Mouse (Mus musculus) liver, embryonic 12.5 days (tissue): ENCODE results near the gene Clcn7. TPM values are rescaled to one million over a fixed set of nuclear protein-coding genes. Genes with fewer than 3 reads are reported as not detected.
"Not testable (repeated sequence)": the region's sequence is repeated elsewhere in the genome, so short reads cannot be mapped to it uniquely, and the experiment has no call there.

Experiments
- ATAC-seq: fragments of 200-750 bp; cut with Nextera tagmentation; 2 replicates; pipeline ENCODE4 v1.8.0; 2017; ENCODE audit warnings: moderate number of reproducible peaks, mild to moderate bottlenecking, moderate library complexity
- H3K27ac ChIP-seq: fragments of 300-500 bp; sonication (generic); 2 replicates; pipeline ENCODE4 v1.5.1; 2016; ENCODE audit warnings: mild to moderate bottlenecking
- H3K27me3 ChIP-seq: fragments of 300-500 bp; sonication (generic); replicated peaks from 2 replicates; pipeline ENCODE4 v1.6.1; 2016; ENCODE audit warnings: mild to moderate bottlenecking, moderate library complexity
- H3K36me3 ChIP-seq: fragments of 300-500 bp; sonication (generic); 2 replicates; pipeline ENCODE4 v1.6.1; 2016; ENCODE audit warnings: mild to moderate bottlenecking, moderate library complexity
- H3K4me1 ChIP-seq: fragments of 300-500 bp; sonication (generic); 2 replicates; pipeline ENCODE4 v1.6.1; 2016
- H3K4me2 ChIP-seq: fragments of 300-500 bp; sonication (generic); 2 replicates; pipeline ENCODE4 v1.6.1; 2016; ENCODE audit warnings: mild to moderate bottlenecking, moderate library complexity
- H3K4me3 ChIP-seq: fragments of 300-500 bp; sonication (generic); 2 replicates; pipeline ENCODE4 v1.5.1; 2016; ENCODE audit warnings: mild to moderate bottlenecking, moderate library complexity
- H3K9ac ChIP-seq: fragments of 300-500 bp; sonication (generic); 2 replicates; pipeline ENCODE4 v1.6.1; 2016; ENCODE audit warnings: mild to moderate bottlenecking, moderate library complexity
- H3K9me3 ChIP-seq: fragments of 300-500 bp; sonication (generic); replicated peaks from 2 replicates; pipeline ENCODE4 v1.6.1; 2016; ENCODE audit warnings: mild to moderate bottlenecking, moderate library complexity
- WGBS: fragments of 180-500 bp; shearing (Covaris S2); methylation state at CpG from one replicate; pipeline ENCODE4 v1.1.7; 2016; ENCODE audit not compliant: insufficient replicate concordance; 5-methylcytosine and 5-hydroxymethylcytosine counted together
- polyA plus RNA-seq: library from polyadenylated mRNA; unstranded; fragments of >200 nt; fragmentation: Nextera tagmentation; extraction: Ambion mirVana; gene quantifications from 2 replicates; pipeline ENCODE4 v1.2.1, GENCODE M21; 2016

The Clcn7 gene
- polyA plus RNA-seq, 1 experiment from 2014 or later, result 13.7 TPM

DNA sequence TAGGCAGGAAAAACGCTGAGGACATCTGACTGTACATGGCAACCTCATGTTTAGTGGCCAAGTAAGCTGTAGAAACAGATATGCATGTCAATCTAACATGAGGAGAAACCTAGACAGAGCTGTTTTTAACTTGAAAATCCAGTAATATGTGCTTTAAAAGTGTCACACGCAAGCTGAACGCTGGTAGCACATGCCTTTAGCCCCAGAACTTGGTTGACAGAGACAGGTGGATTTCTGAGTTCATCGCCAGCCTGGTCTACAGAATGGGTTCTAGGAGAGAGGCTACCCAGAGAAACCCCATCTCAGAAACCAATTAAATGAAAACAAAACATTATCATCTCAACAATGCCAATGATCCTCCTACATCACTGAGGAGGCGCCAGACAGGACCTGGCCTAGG is 22.0 kb upstream of the Clcn7 start:
- Histone ChIP-seq H3K27me3 (no peaks in the 10 kb centered on the region), H3K9ac (no peak overlapping the region), H3K4me1 (peaks cover 32% of the 10 kb centered on the region), H3K9me3 (no peaks in the 10 kb centered on the region), H3K27ac (no peak overlapping the region), H3K4me3 (no peak overlapping the region), H3K4me2 (no peak overlapping the region), H3K36me3 (peaks cover 76% of the 10 kb centered on the region)
- ATAC-seq, result no peak
- 79% methylated on average over 5 of the region's 5 CpGs for WGBS

DNA sequence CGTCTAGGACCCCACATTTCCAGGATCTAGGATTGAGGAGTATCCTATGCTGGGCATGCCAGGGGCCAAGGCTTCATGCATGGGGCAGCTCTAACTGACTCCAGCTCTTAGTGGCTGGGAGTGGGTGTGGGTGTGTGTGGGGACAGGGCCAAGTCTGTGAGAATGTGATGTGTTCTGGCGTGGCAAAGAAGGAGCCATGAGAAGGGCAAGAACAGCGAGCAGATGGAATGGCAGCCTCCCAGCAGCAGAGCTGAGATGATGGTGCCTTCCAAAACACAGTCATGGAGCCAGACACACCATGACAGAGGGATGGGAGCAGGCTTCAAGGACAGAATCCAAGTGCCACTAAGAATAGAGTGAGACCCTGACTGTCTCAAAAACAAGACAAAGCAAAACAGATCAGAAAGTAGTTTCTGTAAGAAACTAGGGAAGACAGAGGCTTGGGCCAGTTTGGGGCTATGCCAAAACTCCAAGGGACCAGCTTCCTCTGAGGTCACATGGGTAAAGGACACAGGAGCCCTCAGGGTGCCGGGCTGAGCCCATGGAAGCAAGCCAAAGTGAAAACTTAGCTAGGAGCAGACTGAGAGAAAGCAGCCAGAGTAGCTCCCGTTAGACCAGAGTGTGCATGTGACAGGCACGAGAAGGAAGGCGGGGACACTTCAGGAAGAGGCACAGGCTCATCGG is 21.3 kb upstream of the Clcn7 start:
- H3K36me3 ChIP-seq, result peaks cover 69% of the 10 kb centered on the region
- WGBS, result 73% methylated on average over 8 of the region's 8 CpGs
- no peaks in the 10 kb centered on the region for H3K9me3 ChIP-seq
- H3K9ac ChIP-seq, result no peak overlapping the region
- ATAC-seq, result no peak
- H3K27ac ChIP-seq, result no peak overlapping the region
- no peak overlapping the region for H3K4me3 ChIP-seq
- no peaks in the 10 kb centered on the region for H3K27me3 ChIP-seq
- H3K4me1 ChIP-seq, result peaks cover 35% of the 10 kb centered on the region
- H3K4me2 ChIP-seq, result no peak overlapping the region

DNA sequence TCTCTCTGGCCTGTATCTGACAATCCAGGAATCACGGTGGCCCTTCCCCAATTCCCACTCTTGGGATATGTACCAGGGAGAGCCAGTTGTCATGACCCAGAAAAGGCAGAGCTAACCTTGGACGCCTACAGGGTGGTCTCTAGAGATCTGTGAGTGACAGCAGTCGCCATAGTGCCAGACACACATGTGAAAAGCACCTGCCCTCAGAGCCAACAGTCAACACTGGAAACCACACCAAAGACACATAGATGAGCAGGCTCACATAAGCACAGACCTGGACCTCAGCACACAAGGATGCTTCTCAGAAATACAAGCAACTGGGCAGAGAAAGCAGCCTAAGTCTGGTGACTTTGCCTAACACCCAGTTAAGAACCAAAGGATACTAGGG is 20.8 kb upstream of the Clcn7 start:
- ATAC-seq, result no peak
- no peaks in the 10 kb centered on the region for H3K9me3 ChIP-seq
- H3K27me3 ChIP-seq, result no peaks in the 10 kb centered on the region
- no peak overlapping the region for H3K4me3 ChIP-seq
- H3K4me1 ChIP-seq, result peaks cover 35% of the 10 kb centered on the region
- 58% methylated on average over 3 of the region's 3 CpGs for WGBS
- peaks cover 64% of the 10 kb centered on the region for H3K36me3 ChIP-seq
- no peak overlapping the region for H3K27ac ChIP-seq
- H3K9ac ChIP-seq, result no peak overlapping the region
- no peak overlapping the region for H3K4me2 ChIP-seq

DNA sequence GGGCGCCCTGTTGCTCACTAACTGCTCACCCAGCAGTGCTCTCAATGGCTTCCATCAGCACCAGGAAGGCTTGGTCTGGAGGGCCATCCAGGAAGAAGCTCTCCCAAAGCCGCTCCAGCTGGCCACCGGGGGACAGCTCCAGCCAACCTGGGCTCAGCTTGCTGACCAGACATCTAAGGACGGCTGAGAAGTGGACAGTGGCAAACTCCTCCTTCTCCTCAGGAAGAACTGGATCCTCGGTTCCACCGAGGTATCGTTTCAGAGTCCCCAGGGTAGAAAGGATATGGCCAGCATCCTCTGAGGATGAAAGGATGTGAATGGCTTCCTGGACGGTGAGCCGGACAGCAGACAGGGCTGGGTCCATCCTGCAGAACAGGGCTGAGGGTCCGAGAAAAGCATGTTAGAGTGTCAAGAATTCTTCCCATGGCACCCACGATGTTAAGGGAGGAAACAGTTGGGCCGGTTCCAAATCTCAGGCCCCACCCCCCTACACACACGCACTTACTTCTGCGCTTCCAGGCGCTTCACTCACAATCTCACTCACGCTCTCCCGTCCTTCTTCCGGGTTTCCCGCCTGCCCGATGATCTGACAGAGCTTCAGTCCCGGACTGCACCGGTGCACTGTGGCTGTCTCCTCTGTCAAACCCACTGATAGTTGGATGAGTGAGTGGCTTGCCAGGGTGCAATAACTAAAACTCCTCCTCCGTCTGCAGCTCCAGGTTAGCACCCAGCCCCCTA is 18.1 kb upstream of the Clcn7 start:
- peak; percentile 68 for ATAC-seq
- peaks cover 8% of the 10 kb centered on the region; the same call in 1 of the 2 replicates for H3K27me3 ChIP-seq
- H3K9me3 ChIP-seq, result no peaks in the 10 kb centered on the region
- H3K4me3 ChIP-seq, result peak overlapping the region; percentile 69
- peak overlapping the region; percentile 85 for H3K27ac ChIP-seq
- peak overlapping the region; percentile 93 for H3K4me2 ChIP-seq
- peak overlapping the region; percentile 76 for H3K9ac ChIP-seq
- peaks cover 44% of the 10 kb centered on the region for H3K4me1 ChIP-seq
- 10% methylated on average over 23 of the region's 23 CpGs for WGBS
- peaks cover 37% of the 10 kb centered on the region for H3K36me3 ChIP-seq

DNA sequence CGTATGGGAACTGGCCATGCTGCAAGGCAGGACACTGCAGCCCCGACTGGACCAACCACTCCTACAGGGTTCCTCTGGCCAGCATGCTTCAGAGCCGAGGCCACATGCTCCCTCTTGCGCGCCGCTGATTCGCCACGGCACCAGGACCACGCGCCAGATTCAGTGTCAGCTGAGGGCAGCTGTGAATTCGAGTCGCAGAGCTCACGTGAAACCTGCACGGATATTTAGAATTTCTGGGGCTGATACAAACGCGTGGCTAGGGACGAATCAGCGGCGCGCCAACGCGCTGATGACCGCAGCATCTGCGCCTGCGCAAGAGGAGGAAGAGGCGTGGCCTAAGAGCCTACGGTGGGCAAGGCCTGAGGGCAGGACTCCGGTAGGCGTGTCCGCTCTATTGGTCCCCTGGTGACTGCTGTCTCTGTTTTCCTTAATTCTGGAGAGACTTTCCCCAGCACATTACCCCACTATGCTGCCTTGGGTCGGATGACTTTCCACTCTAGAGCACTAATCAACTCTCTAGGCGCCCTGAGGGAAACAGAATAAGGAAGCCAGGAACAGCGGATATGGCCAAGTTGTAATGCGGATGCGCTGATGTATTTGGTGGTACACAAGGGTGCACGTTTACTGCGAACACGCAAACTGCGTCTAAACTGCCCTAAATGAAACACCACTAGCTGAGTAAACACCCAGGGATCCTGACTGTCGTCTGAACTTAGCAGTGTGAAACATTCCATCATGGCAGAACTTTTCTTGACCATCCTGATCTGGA is 17.3 kb upstream of the Clcn7 start, which contains the start of gene Telo2:
TSS of gene Telo2 (minus strand) at position 304 of the 769 bp plus-strand sequence.
- Histone ChIP-seq H3K9ac (peak within 1 kb of the TSS; percentile 76), H3K36me3 (peaks cover 29% of the 10 kb centered on the region), H3K4me2 (peak within 1 kb of the TSS; percentile 93), H3K27ac (peak within 1 kb of the TSS; percentile 85), H3K9me3 (no peaks in the 10 kb centered on the region), H3K27me3 (peaks cover 14% of the 10 kb centered on the region), H3K4me1 (peaks cover 41% of the 10 kb centered on the region), H3K4me3 (peak within 1 kb of the TSS; percentile 69)
- WGBS, result 6% methylated on average over 40 of the region's 40 CpGs
- ATAC-seq, result peak; percentile 88

DNA sequence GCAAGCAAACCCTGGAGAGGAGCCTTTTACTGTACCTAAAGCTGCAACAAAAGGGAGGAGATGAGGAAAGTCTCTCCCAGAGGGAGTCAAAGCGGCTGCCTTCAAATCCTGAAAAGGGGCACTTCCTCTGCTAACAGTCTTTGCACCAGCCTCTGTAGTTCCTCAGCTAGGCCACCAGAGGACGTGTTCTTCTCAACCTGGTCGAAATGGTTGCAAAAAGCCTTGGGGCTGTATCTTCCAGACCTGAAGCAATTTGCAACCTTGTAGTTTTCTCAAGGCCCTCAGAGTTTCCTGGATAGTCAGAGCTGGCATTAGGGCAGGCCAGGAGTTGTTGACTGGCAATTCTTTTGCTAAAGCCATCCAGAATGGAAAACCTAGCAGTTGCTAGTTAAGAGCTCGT is 15.9 kb upstream of the Clcn7 start:
- WGBS, result 38% methylated on average over 4 of the region's 4 CpGs
- 0 out of 2 replicates have a peak overlapping the region, but pooled peaks have one; percentile 11 for H3K27ac ChIP-seq
- H3K4me2 ChIP-seq, result no peak overlapping the region

DNA sequence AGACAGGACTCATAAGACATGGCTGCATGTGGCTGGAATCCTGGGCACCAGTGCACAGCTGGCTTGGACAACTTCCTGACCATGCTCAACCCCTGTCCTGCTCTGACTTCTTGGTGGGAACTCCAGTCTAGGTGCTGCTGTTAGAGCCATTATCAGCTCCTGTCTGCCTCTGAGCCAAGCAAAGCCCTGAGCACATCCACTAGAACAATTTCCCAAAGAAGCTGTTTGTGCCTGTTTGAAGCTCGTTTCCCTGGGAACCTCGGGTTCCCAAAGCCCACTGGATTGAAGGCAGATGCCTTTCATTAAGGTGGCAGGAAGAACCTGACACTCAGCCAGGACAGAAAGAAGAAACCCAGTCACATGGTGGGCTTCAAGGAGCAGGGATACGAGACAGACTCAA is 12.8 kb upstream of the Clcn7 start, which contains the start of gene Ptx4:
TSS of gene Ptx4 (plus strand) at position 355 of the 400 bp plus-strand sequence.
- no peaks in the 10 kb centered on the region for H3K36me3 ChIP-seq
- H3K27ac ChIP-seq, result no peak within 1 kb of the TSS
- H3K4me1 ChIP-seq, result peaks cover 30% of the 10 kb centered on the region
- no peaks in the 10 kb centered on the region for H3K9me3 ChIP-seq
- WGBS, result 28% methylated on average over 3 of the region's 3 CpGs
- H3K4me2 ChIP-seq, result no peak within 1 kb of the TSS
- ATAC-seq, result no peak
- H3K4me3 ChIP-seq, result no peak within 1 kb of the TSS
- H3K9ac ChIP-seq, result 0 out of 2 replicates have a peak within 1 kb of the TSS, but pooled peaks have one; percentile 20
- H3K27me3 ChIP-seq, result peaks cover 35% of the 10 kb centered on the region

More for the DNA sequence above, 15.9 kb upstream of the Clcn7 start:
- peaks cover 15% of the 10 kb centered on the region for H3K36me3 ChIP-seq
- H3K4me1 ChIP-seq, result peaks cover 41% of the 10 kb centered on the region
- H3K9me3 ChIP-seq, result no peaks in the 10 kb centered on the region
- H3K27me3 ChIP-seq, result peaks cover 27% of the 10 kb centered on the region
- ATAC-seq, result no peak
- H3K4me3 ChIP-seq, result no peak overlapping the region
- no peak overlapping the region for H3K9ac ChIP-seq

- Histone ChIP-seq H3K27me3 (peaks cover 31% of the 10 kb centered on the region), H3K36me3 (no peaks in the 10 kb centered on the region), H3K9ac (no peak overlapping the region), H3K9me3 (no peaks in the 10 kb centered on the region), H3K4me3 (no peak overlapping the region), H3K4me2 (no peak overlapping the region), H3K27ac (no peak overlapping the region), H3K4me1 (peaks cover 52% of the 10 kb centered on the region)
- WGBS, result 23% methylated on average over 7 of the region's 7 CpGs
- no peak for ATAC-seq
Measured at GRCm38 (mm10) chr17:25123979-25124378, 9.2 kb upstream of the Clcn7 start.

DNA sequence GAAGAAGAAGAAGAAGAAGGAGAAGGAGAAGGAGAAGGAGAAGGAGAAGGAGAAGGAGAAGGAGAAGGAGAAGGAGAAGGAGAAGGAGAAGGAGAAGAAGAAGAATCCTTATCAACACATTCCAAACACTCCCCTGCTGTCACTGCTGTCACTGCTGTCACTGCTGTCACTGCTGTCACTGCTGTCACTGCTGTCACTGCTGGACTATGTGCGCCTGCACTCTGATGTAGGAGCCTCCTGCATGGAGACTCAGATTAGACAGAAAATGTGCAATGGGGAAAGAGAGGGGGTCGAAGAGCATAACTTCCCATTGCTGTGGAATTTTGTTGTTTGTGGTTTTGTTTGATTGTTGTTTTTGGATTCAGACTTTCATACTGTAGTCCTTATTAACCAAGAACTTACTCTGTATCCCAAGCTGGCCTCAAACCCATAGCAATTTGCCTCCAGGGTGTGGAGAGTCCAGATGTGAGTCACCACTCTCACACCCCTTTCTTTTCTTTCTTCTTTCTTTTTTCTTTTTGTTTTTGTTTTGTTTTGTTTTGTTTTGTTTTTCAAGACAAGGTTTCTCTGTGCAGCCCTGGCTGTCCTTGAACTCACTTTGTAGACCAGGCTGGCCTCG is 7.6 kb upstream of the Clcn7 start:
- not testable (repeated sequence) for H3K9me3 ChIP-seq, H3K4me3 ChIP-seq, H3K36me3 ChIP-seq, H3K9ac ChIP-seq
- ATAC-seq, result peak; percentile 57
- Histone ChIP-seq H3K27me3 (peaks cover 24% of the 10 kb centered on the region), H3K4me2 (peak overlapping the region; percentile 7; the same call in 1 of the 2 replicates), H3K4me1 (peaks cover 43% of the 10 kb centered on the region), H3K27ac (peak overlapping the region; percentile 92)
- WGBS, result 40% methylated on average over 3 of the region's 3 CpGs

DNA sequence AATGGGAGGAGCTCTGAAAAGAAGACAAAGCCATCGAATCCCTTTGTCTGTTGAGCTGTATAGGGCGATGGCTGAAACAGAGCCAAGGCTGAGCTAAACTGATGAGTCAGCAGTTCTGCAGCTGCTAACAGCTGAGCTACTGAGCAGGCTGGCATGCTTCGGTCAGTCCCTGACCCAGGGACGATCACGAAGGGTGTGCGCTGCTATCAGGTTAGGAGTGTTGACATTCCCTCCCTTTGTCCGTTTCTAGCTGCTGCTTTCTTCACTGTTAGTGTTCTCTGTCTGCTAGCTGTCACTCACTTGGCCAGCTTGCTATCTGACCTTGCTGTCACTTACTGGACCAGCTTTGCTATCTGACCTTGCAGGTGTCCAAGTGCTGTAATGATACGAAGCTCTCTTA is 6.1 kb upstream of the Clcn7 start:
- H3K9ac ChIP-seq, result peak overlapping the region; percentile 53
- H3K4me1 ChIP-seq, result peaks cover 43% of the 10 kb centered on the region
- WGBS, result 19% methylated on average over 8 of the region's 8 CpGs

DNA sequence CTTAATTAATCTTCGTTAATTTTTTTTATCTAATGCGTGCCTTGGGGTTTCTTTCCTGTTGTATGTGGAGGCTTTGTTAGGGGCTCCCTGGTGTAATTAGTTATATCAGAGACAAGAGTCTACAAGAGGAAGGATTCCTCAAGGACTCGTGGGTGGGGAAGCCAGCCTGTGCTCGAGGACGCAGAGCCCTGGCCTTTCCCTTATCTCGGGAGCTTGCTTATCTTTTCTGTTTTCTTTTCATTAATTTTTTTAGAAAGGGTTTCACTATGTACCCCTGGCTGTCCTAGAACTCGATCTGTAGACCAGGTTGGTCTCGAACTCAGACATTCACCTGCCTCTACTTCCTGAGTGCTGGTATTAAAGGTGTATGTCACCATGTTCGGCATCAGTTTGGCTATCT is 5.5 kb upstream of the Clcn7 start:
- Histone ChIP-seq H3K36me3 (no peaks in the 10 kb centered on the region), H3K27me3 (peaks cover 4% of the 10 kb centered on the region), H3K27ac (peak overlapping the region; percentile 92), H3K9me3 (no peaks in the 10 kb centered on the region), H3K4me1 (peaks cover 44% of the 10 kb centered on the region), H3K4me2 (peak overlapping the region; percentile 51), H3K9ac (peak overlapping the region; percentile 53), H3K4me3 (no peak overlapping the region)
- ATAC-seq, result peak; percentile 46; the same call in 1 of the 2 replicates
- 26% methylated on average over 9 of the region's 9 CpGs for WGBS

More for the DNA sequence above, 6.1 kb upstream of the Clcn7 start:
- Histone ChIP-seq H3K4me2 (peak overlapping the region; percentile 51), H3K4me3 (0 out of 2 replicates have a peak overlapping the region, but pooled peaks have one; percentile 10), H3K27me3 (peaks cover 10% of the 10 kb centered on the region), H3K27ac (peak overlapping the region; percentile 92), H3K9me3 (no peaks in the 10 kb centered on the region), H3K36me3 (no peaks in the 10 kb centered on the region)
- peak; percentile 86 for ATAC-seq
